Mouse (Mus musculus): Measurements from ENCODE around the gene Pbx3. TPM values are rescaled to one million over a fixed set of nuclear protein-coding genes. Genes with fewer than 3 reads are reported as not detected.

The Pbx3 gene
- polyA plus RNA-seq, 1 experiment from 2014 or later: 19.6 TPM

- 91% methylated on average over 1 of the region's 1 CpGs for WGBS
- no peak overlapping the region for H3K4me2 ChIP-seq
- H3K9ac ChIP-seq (replicated peaks): no peak overlapping the region
- no peaks in the 10 kb centered on the region for H3K36me3 ChIP-seq
- ATAC-seq (ENCODE audit: insufficient number of reproducible peaks, insufficient read depth, low FRiP score, low TSS enrichment, low read depth): no peak
- H3K27ac ChIP-seq: no peak overlapping the region
- H3K4me1 ChIP-seq (replicated peaks): peaks cover 6% of the 10 kb centered on the region; the same call in 1 of the 2 replicates
- no peak overlapping the region for H3K4me3 ChIP-seq (replicated peaks)
- 0 out of 2 replicates have a peak, but pooled peaks cover 1% of the 10 kb centered on the region for H3K27me3 ChIP-seq
- no peaks in the 10 kb centered on the region for H3K9me3 ChIP-seq
Observed at GRCm38 (mm10) chr2:34219150-34219549, 153.8 kb downstream of the Pbx3 start.

- Histone ChIP-seq H3K4me3 (replicated peaks) (no peak overlapping the region), H3K9ac (replicated peaks) (no peak overlapping the region), H3K4me2 (no peak overlapping the region), H3K27ac (no peak overlapping the region), H3K36me3 (no peaks in the 10 kb centered on the region), H3K9me3 (no peaks in the 10 kb centered on the region), H3K27me3 (no peaks in the 10 kb centered on the region), H3K4me1 (replicated peaks) (peaks cover 6% of the 10 kb centered on the region; the same call in 1 of the 2 replicates)
- no peak for ATAC-seq (ENCODE audit: insufficient number of reproducible peaks, insufficient read depth, low FRiP score, low TSS enrichment, low read depth)
- WGBS: 74% methylated on average over 5 of the region's 5 CpGs
Observed at GRCm38 (mm10) chr2:34217596-34217995, 155.3 kb downstream of the Pbx3 start.

GRCm38 (mm10) chr2:34215496-34215895 is 157.4 kb downstream of the Pbx3 start:
- no peak for ATAC-seq (ENCODE audit: insufficient number of reproducible peaks, insufficient read depth, low FRiP score, low TSS enrichment, low read depth)
- Histone ChIP-seq H3K36me3 (no peaks in the 10 kb centered on the region), H3K9ac (replicated peaks) (no peak overlapping the region), H3K4me1 (replicated peaks) (peaks cover 6% of the 10 kb centered on the region; the same call in 1 of the 2 replicates), H3K4me3 (replicated peaks) (no peak overlapping the region), H3K4me2 (no peak overlapping the region), H3K9me3 (no peaks in the 10 kb centered on the region), H3K27ac (no peak overlapping the region), H3K27me3 (no peaks in the 10 kb centered on the region)
- WGBS: 57% methylated on average over 5 of the region's 5 CpGs

- Histone ChIP-seq H3K4me1 (replicated peaks) (peaks cover 6% of the 10 kb centered on the region; the same call in 1 of the 2 replicates), H3K4me3 (replicated peaks) (no peak overlapping the region), H3K36me3 (peaks cover 3% of the 10 kb centered on the region; the same call in 1 of the 2 replicates), H3K4me2 (no peak overlapping the region), H3K9me3 (no peaks in the 10 kb centered on the region), H3K27ac (no peak overlapping the region), H3K9ac (replicated peaks) (no peak overlapping the region), H3K27me3 (no peaks in the 10 kb centered on the region)
- no peak for ATAC-seq (ENCODE audit: insufficient number of reproducible peaks, insufficient read depth, low FRiP score, low TSS enrichment, low read depth)
- WGBS: 86% methylated on average over 1 of the region's 1 CpGs
Observed at GRCm38 (mm10) chr2:34212418-34212817, 160.5 kb downstream of the Pbx3 start.

- no peak overlapping the region for H3K9ac ChIP-seq (replicated peaks)
- H3K4me1 ChIP-seq (replicated peaks): no peaks in the 10 kb centered on the region
- H3K9me3 ChIP-seq: no peaks in the 10 kb centered on the region
- peaks cover 16% of the 10 kb centered on the region for H3K36me3 ChIP-seq
- no peak overlapping the region for H3K4me2 ChIP-seq
- 91% methylated on average over 8 of the region's 8 CpGs for WGBS
- no peak overlapping the region for H3K27ac ChIP-seq
- H3K4me3 ChIP-seq (replicated peaks): no peak overlapping the region
- H3K27me3 ChIP-seq: no peaks in the 10 kb centered on the region
- ATAC-seq (ENCODE audit: insufficient number of reproducible peaks, insufficient read depth, low FRiP score, low TSS enrichment, low read depth): no peak
Observed at GRCm38 (mm10) chr2:34204797-34205196, 168.1 kb downstream of the Pbx3 start.

GRCm38 (mm10) chr2:34204325-34204724 is 168.6 kb downstream of the Pbx3 start:
- Histone ChIP-seq H3K9ac (replicated peaks) (no peak overlapping the region), H3K27ac (no peak overlapping the region), H3K36me3 (peaks cover 16% of the 10 kb centered on the region), H3K4me1 (replicated peaks) (no peaks in the 10 kb centered on the region), H3K9me3 (no peaks in the 10 kb centered on the region), H3K4me3 (replicated peaks) (no peak overlapping the region), H3K4me2 (no peak overlapping the region), H3K27me3 (no peaks in the 10 kb centered on the region)
- ATAC-seq (ENCODE audit: insufficient number of reproducible peaks, insufficient read depth, low FRiP score, low TSS enrichment, low read depth): no peak
- 93% methylated on average over 2 of the region's 2 CpGs for WGBS

- ATAC-seq (ENCODE audit: insufficient number of reproducible peaks, insufficient read depth, low FRiP score, low TSS enrichment, low read depth): no peak
Observed at GRCm38 (mm10) chr2:34193870-34194820, 178.8 kb downstream of the Pbx3 start.

GRCm38 (mm10) chr2:34193276-34193675 is 179.7 kb downstream of the Pbx3 start:
- H3K4me3 ChIP-seq (replicated peaks): no peak overlapping the region
- H3K27me3 ChIP-seq: no peaks in the 10 kb centered on the region
- no peaks in the 10 kb centered on the region for H3K36me3 ChIP-seq
- H3K9ac ChIP-seq (replicated peaks): no peak overlapping the region
- H3K4me1 ChIP-seq (replicated peaks): peaks cover 8% of the 10 kb centered on the region; the same call in 1 of the 2 replicates
- 72% methylated on average over 5 of the region's 5 CpGs for WGBS
- H3K9me3 ChIP-seq: no peaks in the 10 kb centered on the region
- H3K4me2 ChIP-seq: no peak overlapping the region
- ATAC-seq (ENCODE audit: insufficient number of reproducible peaks, insufficient read depth, low FRiP score, low TSS enrichment, low read depth): no peak
- H3K27ac ChIP-seq: no peak overlapping the region

More at GRCm38 (mm10) chr2:34193870-34194820, 178.8 kb downstream of the Pbx3 start:
- Histone ChIP-seq H3K4me3 (replicated peaks) (no peak overlapping the region), H3K27me3 (no peaks in the 10 kb centered on the region), H3K4me2 (no peak overlapping the region), H3K36me3 (no peaks in the 10 kb centered on the region), H3K27ac (0 out of 2 replicates have a peak overlapping the region, but pooled peaks have one; percentile 2), H3K4me1 (replicated peaks) (peaks cover 8% of the 10 kb centered on the region; the same call in 1 of the 2 replicates), H3K9me3 (no peaks in the 10 kb centered on the region), H3K9ac (replicated peaks) (no peak overlapping the region)
- WGBS: 63% methylated on average over 8 of the region's 8 CpGs

GRCm38 (mm10) chr2:34187366-34187765 is 185.6 kb downstream of the Pbx3 start:
- no peaks in the 10 kb centered on the region for H3K9me3 ChIP-seq
- ATAC-seq (ENCODE audit: insufficient number of reproducible peaks, insufficient read depth, low FRiP score, low TSS enrichment, low read depth): no peak
- no peak overlapping the region for H3K9ac ChIP-seq (replicated peaks)
- H3K4me1 ChIP-seq (replicated peaks): peaks cover 19% of the 10 kb centered on the region
- H3K4me2 ChIP-seq: no peak overlapping the region
- H3K36me3 ChIP-seq: no peaks in the 10 kb centered on the region
- H3K4me3 ChIP-seq (replicated peaks): no peak overlapping the region
- H3K27me3 ChIP-seq: no peaks in the 10 kb centered on the region
- no peak overlapping the region for H3K27ac ChIP-seq
- 85% methylated on average over 2 of the region's 2 CpGs for WGBS

- WGBS: 29% methylated on average over 1 of the region's 1 CpGs
- no peak overlapping the region for H3K4me3 ChIP-seq (replicated peaks)
- H3K4me2 ChIP-seq: no peak overlapping the region
- H3K9ac ChIP-seq (replicated peaks): no peak overlapping the region
- H3K9me3 ChIP-seq: no peaks in the 10 kb centered on the region
- H3K4me1 ChIP-seq (replicated peaks): peaks cover 20% of the 10 kb centered on the region
- H3K36me3 ChIP-seq: 0 out of 2 replicates have a peak, but pooled peaks cover 7% of the 10 kb centered on the region
- no peak for ATAC-seq (ENCODE audit: insufficient number of reproducible peaks, insufficient read depth, low FRiP score, low TSS enrichment, low read depth)
- no peak overlapping the region for H3K27ac ChIP-seq
- no peaks in the 10 kb centered on the region for H3K27me3 ChIP-seq
Observed at GRCm38 (mm10) chr2:34181600-34181999, 191.3 kb downstream of the Pbx3 start.

GRCm38 (mm10) chr2:34179299-34179698 is 193.6 kb downstream of the Pbx3 start:
- 87% methylated on average over 1 of the region's 1 CpGs for WGBS

More at GRCm38 (mm10) chr2:34179299-34179698, 193.6 kb downstream of the Pbx3 start:
- no peaks in the 10 kb centered on the region for H3K9me3 ChIP-seq
- no peaks in the 10 kb centered on the region for H3K27me3 ChIP-seq
- no peak overlapping the region for H3K4me2 ChIP-seq
- no peak overlapping the region for H3K4me3 ChIP-seq (replicated peaks)
- H3K9ac ChIP-seq (replicated peaks): no peak overlapping the region
- H3K27ac ChIP-seq: no peak overlapping the region
- ATAC-seq (ENCODE audit: insufficient number of reproducible peaks, insufficient read depth, low FRiP score, low TSS enrichment, low read depth): no peak
- 0 out of 2 replicates have a peak, but pooled peaks cover 10% of the 10 kb centered on the region for H3K36me3 ChIP-seq
- H3K4me1 ChIP-seq (replicated peaks): peaks cover 30% of the 10 kb centered on the region
